Mouse (Mus musculus) left cerebral cortex, adult 6 months (tissue): Measurements from ENCODE around the gene Cdc16. TPM values are rescaled to one million over a fixed set of nuclear protein-coding genes. Genes with fewer than 3 reads are reported as not detected.

ENCODE experiments used
- long read RNA-seq, 2 experiments: library from polyadenylated mRNA; unstranded; transcript quantifications; one replicate each; pipeline ENCODE4 v2.0.0; 2019 to 2020
- polyA plus RNA-seq: library from polyadenylated mRNA; unstranded; fragments of <200 nt; fragmentation: Nextera tagmentation; gene quantifications from 2 replicates; pipeline ENCODE4 v1.2.3, GENCODE M21; 2021

Gene Cdc16
- polyA plus RNA-seq = 27.5 and 37.9 TPM in 2 replicates
- long read RNA-seq, experiment 1, transcript Cdc16-201 (18 exons, 2,301 nt) = major isoform, 381 of 453 reads
- long read RNA-seq, experiment 1, partial matches to known transcripts = 19 of 453 reads
- long read RNA-seq, experiment 1, other reads (novel, unspliced or antisense) = 52 of 453 reads
- long read RNA-seq, experiment 2, transcript Cdc16-201 (18 exons, 2,301 nt) = major isoform, 48 of 67 reads
- long read RNA-seq, experiment 2, partial matches to known transcripts = 14 of 67 reads
- long read RNA-seq, experiment 2, other reads (novel, unspliced or antisense) = 5 of 67 reads

DNA sequence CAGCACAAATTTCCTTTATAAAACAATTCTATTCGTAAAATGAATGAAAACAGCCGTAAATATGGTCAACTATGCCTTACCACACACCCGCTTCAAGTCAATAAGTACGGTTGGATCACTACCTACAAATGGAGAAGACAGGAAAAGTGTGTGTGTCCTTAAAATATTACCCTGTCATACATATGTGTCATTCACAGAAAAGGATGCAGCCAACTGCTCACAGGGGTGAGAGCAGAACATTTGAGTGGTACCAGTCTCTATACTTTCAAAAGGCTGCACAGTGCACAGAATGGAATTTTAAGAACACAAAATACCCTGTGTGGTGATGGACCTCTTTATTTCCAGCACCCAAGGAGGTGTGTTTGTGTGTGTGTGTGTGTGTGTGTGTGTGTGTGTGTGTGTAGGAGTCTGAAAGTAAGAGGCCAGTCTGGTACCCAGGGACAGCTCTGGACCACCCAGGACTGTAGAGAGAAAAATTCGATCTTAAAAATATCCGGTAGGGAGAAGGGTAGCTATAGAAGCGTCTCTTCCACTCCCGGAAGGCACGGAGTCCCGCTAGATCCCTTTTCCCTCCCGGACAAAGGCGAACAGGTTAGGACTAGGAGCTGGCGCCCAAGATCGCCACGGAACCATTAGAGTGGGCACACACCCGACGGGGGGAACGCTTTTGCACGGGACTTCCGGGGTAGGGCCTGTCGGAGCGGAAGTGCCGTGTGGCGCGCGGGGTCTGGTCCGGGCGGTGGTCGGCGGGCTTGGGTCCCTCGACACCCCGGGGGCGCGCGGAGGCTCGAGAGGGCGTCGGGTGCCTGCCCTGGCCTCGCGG is at the start of gene Cdc16:
Gene Cdc16, plus strand, starts transcription at position 695 of the 823 bp plus-strand sequence.

DNA sequence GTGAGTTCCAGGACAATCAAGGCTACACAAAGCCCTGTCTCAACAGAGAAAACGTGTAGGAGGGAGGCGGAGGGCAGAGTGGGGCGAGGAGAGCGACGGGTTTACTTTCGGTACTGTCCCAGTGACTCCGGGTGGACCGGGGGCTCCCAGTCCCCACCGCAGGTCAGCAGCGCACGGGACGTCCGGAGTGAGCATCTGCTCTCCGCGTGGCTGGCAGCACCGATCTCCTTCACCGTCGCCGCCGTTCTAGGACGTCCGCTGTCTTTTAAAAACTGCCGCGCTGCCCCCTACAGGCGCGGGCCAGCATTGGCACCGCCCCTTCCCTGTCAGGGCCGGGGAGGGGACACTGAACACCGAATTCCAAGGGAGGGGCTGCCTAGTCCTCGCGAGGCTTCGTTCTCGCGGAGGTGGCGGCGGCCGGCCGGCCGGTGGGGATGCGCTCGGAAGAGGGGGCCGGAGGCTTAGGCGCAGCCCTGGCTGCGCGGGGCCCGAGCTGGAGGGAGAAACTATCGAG is 27.8 kb downstream of the Cdc16 start, which contains the start of gene Upf3a:
Gene Upf3a, plus strand, starts transcription at position 366 of the 514 bp plus-strand sequence.

Other genes starting within 250 kb of the Cdc16 start
- gene 1700029H14Rik, start 195.2 kb upstream of the Cdc16 start, polyA plus RNA-seq = not detected in 2 replicates
- 17.2 TPM in 2 replicates for gene Rasa3, start 80.1 kb upstream of the Cdc16 start, polyA plus RNA-seq
- 0.33 and 0.69 TPM in 2 replicates for gene Cfap97d2, start 51.8 kb upstream of the Cdc16 start, polyA plus RNA-seq
- gene Upf3a, start 27.9 kb downstream of the Cdc16 start, polyA plus RNA-seq = 30.5 and 40.2 TPM in 2 replicates
- gene AF366264, start 80.7 kb downstream of the Cdc16 start, polyA plus RNA-seq = not detected in 2 replicates
- gene Champ1, start 112.0 kb downstream of the Cdc16 start, polyA plus RNA-seq = 10.7 and 10.8 TPM in 2 replicates
- gene Coprs, start 132.6 kb downstream of the Cdc16 start, polyA plus RNA-seq = 106 and 117 TPM in 2 replicates